Mouse (Mus musculus) heart, postnatal 0 days (tissue): ENCODE measurements around the gene Tmem107. TPM values are rescaled to one million over a fixed set of nuclear protein-coding genes. Genes with fewer than 3 reads are reported as not detected.

Experiments used
- ATAC-seq: fragments of 200-750 bp; cut with Nextera tagmentation; 2 replicates; pipeline ENCODE4 v1.8.0; 2017; ENCODE audit warnings: low read depth, moderate number of reproducible peaks, moderate library complexity; ENCODE audit not compliant: insufficient read depth
- DNase-seq: peaks from one replicate; pipeline ENCODE4 v3.0.0-alpha.2; 2016; ENCODE audit warnings: low spot score
- H3K27ac ChIP-seq: fragments of 300-500 bp; sonication (generic); 2 replicates; pipeline ENCODE4 v1.5.1; 2014; ENCODE audit warnings: low read depth, mild to moderate bottlenecking
- H3K27me3 ChIP-seq: fragments of 300-500 bp; sonication (generic); 2 replicates; pipeline ENCODE4 v1.6.1; 2014; ENCODE audit warnings: low read length, mixed read lengths; ENCODE audit not compliant: control insufficient read depth, insufficient read depth
- H3K36me3 ChIP-seq: fragments of 300-500 bp; sonication (generic); replicated peaks from 2 replicates; pipeline ENCODE4 v1.6.1; 2014; ENCODE audit warnings: low read length, mixed read lengths; ENCODE audit not compliant: control insufficient read depth, insufficient read depth
- H3K4me1 ChIP-seq: fragments of 300-500 bp; sonication (generic); 2 replicates; pipeline ENCODE4 v1.6.1; 2014; ENCODE audit warnings: antibody characterized with exemption; ENCODE audit not compliant: control insufficient read depth, insufficient read depth
- H3K4me2 ChIP-seq: fragments of 300-500 bp; sonication (generic); 2 replicates; pipeline ENCODE4 v1.6.1; 2014; ENCODE audit warnings: low read depth, mild to moderate bottlenecking, low read length, moderate library complexity
- H3K4me3 ChIP-seq: fragments of 300-500 bp; sonication (generic); 2 replicates; pipeline ENCODE4 v1.5.1; 2014; ENCODE audit warnings: low read depth, low read length
- H3K9ac ChIP-seq: fragments of 300-500 bp; sonication (generic); replicated peaks from 2 replicates; pipeline ENCODE4 v1.6.1; 2014; ENCODE audit warnings: low read depth, low read length, mixed read lengths
- H3K9me3 ChIP-seq: fragments of 300-500 bp; sonication (generic); replicated peaks from 2 replicates; pipeline ENCODE4 v1.6.1; 2016; ENCODE audit warnings: low read length; ENCODE audit not compliant: control insufficient read depth
- CTCF ChIP-seq: IDR thresholded peaks from 2 replicates; pipeline ENCODE4 v1.5.1; 2016; ENCODE audit warnings: antibody characterized with exemption, control low read depth, low read depth
- EP300 ChIP-seq: IDR thresholded peaks from 2 replicates; pipeline ENCODE4 v1.6.1; 2016; ENCODE audit warnings: antibody characterized with exemption, low read depth
- WGBS: fragments of 180-500 bp; shearing (Covaris S2); extraction: QIAGEN DNeasy Blood & Tissue Kit; methylation state at CpG from one replicate; pipeline ENCODE4 v1.1.7; 2014; 5-methylcytosine and 5-hydroxymethylcytosine counted together
- polyA plus RNA-seq: library from polyadenylated mRNA; unstranded; fragments of >200 nt; fragmentation: Nextera tagmentation; extraction: Ambion mirVana; gene quantifications from 2 replicates; pipeline ENCODE4 v1.2.1, GENCODE M21; 2015
- total RNA-seq: library from RNA; depleted of rRNA; stranded (reverse); fragments of >200 nt; gene quantifications from 2 replicates; pipeline ENCODE4 v1.2.3, GENCODE M21; 2014; ENCODE audit warnings: low replicate concordance

Gene Tmem107
- total and polyA plus RNA-seq, 2 experiments from 2014 or later: 10.9 to 18.3 TPM

DNA sequence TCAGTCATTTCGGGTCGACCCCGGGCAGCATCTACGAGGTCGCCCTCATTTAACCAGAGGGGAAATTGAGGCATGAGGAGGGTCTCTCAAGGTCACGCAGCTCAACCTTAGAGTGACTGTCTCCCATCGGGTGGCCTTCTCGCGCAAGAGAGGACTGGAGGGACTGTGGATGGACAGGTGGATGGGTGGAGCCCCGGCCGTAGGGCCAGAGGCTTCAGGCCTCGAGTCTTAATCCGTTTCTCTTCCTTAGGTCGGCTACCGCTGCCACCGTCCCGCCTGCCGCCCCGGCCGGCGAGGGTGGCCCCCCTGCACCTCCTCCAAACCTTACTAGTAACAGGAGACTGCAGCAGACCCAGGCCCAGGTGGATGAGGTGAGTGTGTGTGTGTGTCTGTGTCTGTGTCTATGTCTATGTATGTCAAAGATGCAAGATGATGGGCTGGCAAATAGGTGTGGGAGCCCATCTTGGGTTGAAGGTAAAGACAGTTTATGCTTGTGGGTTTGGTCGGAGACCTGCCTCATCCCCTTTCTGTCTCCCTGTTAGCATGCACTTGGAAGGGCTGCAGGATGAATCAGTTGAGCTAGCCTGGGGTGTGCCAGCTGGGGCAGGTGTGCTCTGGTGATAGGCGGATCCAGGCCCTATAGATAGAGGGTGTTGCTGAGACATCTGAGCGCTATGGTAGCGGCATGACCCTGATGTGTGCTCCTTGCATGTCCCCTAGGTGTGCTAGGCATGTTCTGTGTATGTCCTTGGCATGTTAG is 18.4 kb downstream of the Tmem107 start:
- Histone ChIP-seq H3K4me2 (peak overlapping the region; percentile 89), H3K36me3 (peaks cover 30% of the 10 kb centered on the region), H3K4me3 (peak overlapping the region; percentile 93), H3K27ac (peak overlapping the region; percentile 98), H3K9ac (peak overlapping the region; percentile 97), H3K27me3 (no peaks in the 10 kb centered on the region), H3K4me1 (peaks cover 18% of the 10 kb centered on the region), H3K9me3 (no peaks in the 10 kb centered on the region)
- peak; percentile 11; the same call in 1 of the 2 replicates for ATAC-seq
- DNase-seq: no peak
- WGBS: 8% methylated on average over 25 of the region's 25 CpGs
- no peak for TF ChIP-seq CTCF
- TF ChIP-seq EP300: no peak

DNA sequence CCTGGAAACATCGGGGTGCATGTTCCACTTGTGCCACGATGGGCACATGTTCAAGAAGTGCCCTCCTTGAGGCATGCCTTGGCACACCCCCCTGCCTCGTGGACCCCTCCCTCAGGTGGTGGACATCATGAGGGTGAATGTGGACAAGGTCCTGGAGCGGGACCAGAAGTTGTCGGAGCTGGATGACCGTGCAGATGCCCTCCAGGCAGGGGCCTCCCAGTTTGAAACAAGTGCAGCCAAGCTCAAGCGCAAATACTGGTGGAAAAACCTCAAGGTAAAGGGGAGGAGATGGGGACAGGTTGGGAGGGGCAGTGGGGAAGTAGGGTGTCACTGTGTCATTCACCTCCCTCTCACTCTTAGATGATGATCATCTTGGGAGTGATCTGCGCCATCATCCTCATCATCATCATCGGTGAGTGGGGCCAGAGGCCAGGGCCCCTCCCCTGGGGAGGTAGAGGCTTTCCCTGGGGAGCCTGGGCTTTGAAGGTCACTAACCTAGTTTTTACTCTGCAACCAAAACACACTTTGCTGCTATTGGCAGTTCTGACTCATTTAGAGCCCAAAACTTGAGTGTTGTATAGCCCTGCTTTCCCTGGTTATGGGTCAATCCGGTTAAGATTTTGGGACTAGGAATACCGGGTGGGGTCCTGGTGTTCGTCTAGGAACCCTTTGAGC is 19.1 kb downstream of the Tmem107 start:
- peaks cover 18% of the 10 kb centered on the region for H3K4me1 ChIP-seq
- H3K27me3 ChIP-seq: no peaks in the 10 kb centered on the region
- peaks cover 30% of the 10 kb centered on the region for H3K36me3 ChIP-seq
- H3K27ac ChIP-seq: peak overlapping the region; percentile 98
- ATAC-seq (no peak), DNase-seq (no peak)
- 69% methylated on average over 12 of the region's 12 CpGs for WGBS
- no peaks in the 10 kb centered on the region for H3K9me3 ChIP-seq
- peak overlapping the region; percentile 97 for H3K9ac ChIP-seq
- peak overlapping the region; percentile 93 for H3K4me3 ChIP-seq
- TF ChIP-seq CTCF: no peak
- no peak for TF ChIP-seq EP300
- H3K4me2 ChIP-seq: peak overlapping the region; percentile 89

DNA sequence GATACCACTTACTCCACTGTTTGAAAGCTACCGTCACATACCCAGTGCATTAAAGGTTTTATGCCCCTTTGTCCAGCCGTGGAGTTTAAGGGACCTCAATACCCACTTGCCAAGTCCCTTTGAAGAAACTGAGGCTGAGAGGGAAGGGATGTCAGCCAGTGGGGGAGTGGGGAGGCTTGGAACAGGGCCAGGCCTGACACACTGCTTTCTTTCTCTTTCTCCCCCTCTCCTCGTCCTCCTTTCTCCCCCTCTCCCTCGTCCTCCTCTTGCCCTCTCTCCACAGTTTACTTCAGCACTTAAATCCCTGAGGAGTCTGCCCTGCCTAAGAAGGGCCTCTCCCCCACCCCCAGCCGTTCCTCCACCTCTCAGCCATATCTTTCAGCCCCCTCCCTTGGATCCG is 19.8 kb downstream of the Tmem107 start:
- H3K27ac ChIP-seq: no peak overlapping the region
- no peak for TF ChIP-seq CTCF
- TF ChIP-seq EP300: no peak
- H3K4me1 ChIP-seq: peaks cover 18% of the 10 kb centered on the region
- DNase-seq (no peak), ATAC-seq (no peak)
- 52% methylated on average over 6 of the region's 6 CpGs for WGBS
- H3K4me3 ChIP-seq: 0 out of 2 replicates have a peak overlapping the region, but pooled peaks have one; percentile 93
- peak overlapping the region; percentile 97; the same call in 1 of the 2 replicates for H3K9ac ChIP-seq
- H3K4me2 ChIP-seq: peak overlapping the region; percentile 89
- no peaks in the 10 kb centered on the region for H3K27me3 ChIP-seq
- peaks cover 30% of the 10 kb centered on the region for H3K36me3 ChIP-seq
- H3K9me3 ChIP-seq: no peaks in the 10 kb centered on the region

DNA sequence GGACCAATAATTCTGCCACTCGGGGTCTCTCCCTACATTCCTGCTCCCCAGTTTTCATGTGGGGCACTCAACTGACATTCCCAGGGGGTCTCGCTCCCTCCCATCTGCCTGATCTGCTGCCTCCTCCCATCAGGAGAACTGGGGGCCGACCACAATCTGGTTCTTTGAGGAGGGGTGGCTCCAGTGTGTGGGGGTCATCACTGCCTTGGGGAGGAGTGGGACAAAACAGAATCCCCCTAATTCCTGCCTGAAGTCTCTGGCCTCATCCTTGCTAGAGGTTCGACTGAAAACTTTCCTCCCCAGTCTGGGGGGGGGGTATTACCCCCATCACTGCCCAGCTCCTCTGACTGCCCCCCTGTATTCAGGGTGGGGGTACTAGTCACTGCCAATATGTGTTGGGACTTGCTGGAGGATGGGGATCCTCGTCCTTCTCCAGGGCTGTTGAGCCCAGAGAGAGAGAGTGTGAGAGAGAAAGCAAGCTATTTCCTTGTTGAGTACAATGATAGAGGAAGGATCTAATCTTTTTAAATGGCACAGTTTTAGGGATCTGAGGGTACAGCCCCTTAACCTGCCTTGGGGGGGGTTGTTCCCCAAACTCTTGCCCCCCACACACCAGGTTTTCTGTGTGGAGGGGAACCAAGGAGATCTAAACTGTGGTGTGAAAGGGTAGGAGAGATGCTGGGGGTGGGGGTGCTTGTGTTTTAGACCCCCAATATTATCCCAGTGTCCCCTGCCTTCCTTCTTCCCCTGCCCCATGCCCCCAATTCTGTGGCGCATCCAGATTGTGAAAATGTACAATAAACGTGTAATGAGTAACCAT is 21.2 kb downstream of the Tmem107 start:
- DNase-seq (no peak), ATAC-seq (no peak)
- no peaks in the 10 kb centered on the region for H3K9me3 ChIP-seq
- peaks cover 18% of the 10 kb centered on the region for H3K4me1 ChIP-seq
- peaks cover 30% of the 10 kb centered on the region for H3K36me3 ChIP-seq
- H3K27me3 ChIP-seq: no peaks in the 10 kb centered on the region
- H3K4me2 ChIP-seq: no peak overlapping the region
- 56% methylated on average over 7 of the region's 7 CpGs for WGBS
- peak overlapping the region; percentile 76 for H3K27ac ChIP-seq
- H3K4me3 ChIP-seq: no peak overlapping the region
- TF ChIP-seq CTCF: no peak
- 0 out of 2 replicates have a peak, but pooled peaks have one; percentile 9 for TF ChIP-seq EP300
- H3K9ac ChIP-seq: no peak overlapping the region

DNA sequence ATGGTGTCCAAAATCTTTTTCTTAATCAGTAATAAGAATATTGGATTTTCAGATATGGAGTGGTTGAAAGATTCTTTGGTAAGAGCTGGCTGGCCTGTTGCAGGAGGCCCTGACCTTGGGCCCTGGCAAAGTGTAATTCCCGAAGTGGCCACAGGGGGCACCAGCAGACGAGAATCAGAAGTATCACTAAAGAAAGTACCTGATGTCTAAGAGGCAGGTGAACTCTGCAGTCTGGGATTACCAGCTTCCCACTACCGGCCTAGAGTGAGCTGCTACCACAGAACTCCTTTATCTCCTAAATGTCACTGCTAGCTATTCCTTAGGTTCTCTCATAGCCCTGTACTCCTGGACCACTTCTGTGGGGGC is 21.8 kb downstream of the Tmem107 start:
- DNase-seq (peak; percentile 69), ATAC-seq (no peak)
- 1% methylated on average over 3 of the region's 3 CpGs for WGBS
- Histone ChIP-seq H3K9me3 (no peaks in the 10 kb centered on the region), H3K27me3 (no peaks in the 10 kb centered on the region), H3K36me3 (peaks cover 30% of the 10 kb centered on the region), H3K9ac (no peak overlapping the region), H3K4me1 (peaks cover 14% of the 10 kb centered on the region), H3K4me2 (no peak overlapping the region), H3K27ac (peak overlapping the region; percentile 76), H3K4me3 (no peak overlapping the region)
- TF ChIP-seq CTCF (peak; percentile 70), EP300 (no peak)
